Mouse (Mus musculus) heart, adult 2 months (tissue): ENCODE measurements around the gene Hp.

Source experiments
- CTCF ChIP-seq: fragments of 200-600 bp; IDR thresholded peaks from 2 replicates; pipeline ENCODE4 v1.8.1; 2022; ENCODE audit warnings: antibody characterized with exemption, mild to moderate bottlenecking, moderate library complexity
- POLR2A ChIP-seq: fragments of 200-500 bp; IDR thresholded peaks from 2 replicates; pipeline ENCODE4 v1.6.1; 2011; ENCODE audit warnings: mild to moderate bottlenecking, low read depth, low read length, control low read depth; ENCODE audit not compliant: insufficient read depth

GRCm38 (mm10) chr8:109585652-109586051, 6.7 kb upstream of the Hp start:
- no peak for TF ChIP-seq POLR2A
- no peak for TF ChIP-seq CTCF
